Mouse (Mus musculus): ENCODE results near the gene Ddost. TPM values are rescaled to one million over a fixed set of nuclear protein-coding genes. Genes with fewer than 3 reads are reported as not detected.

The Ddost gene
- total and polyA plus RNA-seq, 3 experiments, result 63.3 to 159 (median 93.2) TPM

DNA sequence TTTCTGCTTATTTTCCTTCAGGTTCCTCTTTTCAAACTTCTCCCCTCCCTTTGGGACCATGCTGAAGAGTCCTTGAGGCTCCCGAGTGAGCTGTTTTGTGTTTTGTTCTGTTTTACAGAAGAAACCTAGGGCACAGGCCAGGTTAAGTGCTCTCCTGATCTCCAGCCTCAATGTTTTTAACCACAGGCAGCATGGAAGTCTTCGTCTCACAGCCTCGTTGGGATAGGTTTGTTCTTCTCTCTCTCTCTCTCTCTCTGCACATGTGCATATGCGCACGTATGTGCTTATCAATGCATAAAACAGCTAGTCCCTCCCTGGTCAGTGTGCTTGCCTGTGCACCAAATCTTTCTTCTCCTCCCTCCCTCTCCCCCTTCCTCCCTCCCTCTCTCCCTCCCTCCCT lies 32.3 kb downstream of the Ddost start:
- H3K27me3 ChIP-seq (ENCODE audit: insufficient read depth, low read length), result peaks cover 23% of the 10 kb centered on the region
- TF ChIP-seq POLR2AphosphoS5 (IDR thresholded peaks at IDR 0.05; ENCODE audit: insufficient replicate concordance, low read depth, low read length) (no peak), GATA1 (IDR thresholded peaks at IDR 0.05; ENCODE audit: borderline replicate concordance, low read length) (no peak), CTCF (IDR thresholded peaks at IDR 0.05; ENCODE audit: low read depth, low read length) (no peak), GATA2 (IDR thresholded peaks at IDR 0.05; ENCODE audit: borderline replicate concordance, low read depth, low read length) (no peak), TAL1 (conservative IDR thresholded peaks at IDR 0.05; ENCODE audit: low read depth, low read length) (no peak)
- no peaks in the 10 kb centered on the region for H3K9me3 ChIP-seq (replicated peaks)
- no peaks in the 10 kb centered on the region for H3K4me1 ChIP-seq (ENCODE audit: insufficient read depth, low read depth, low read length)
- ATAC-seq (ENCODE audit: extremely low read depth, insufficient number of reproducible peaks, low FRiP score, poor library complexity, severe bottlenecking), result no peak
- H3K36me3 ChIP-seq (replicated peaks), result no peaks in the 10 kb centered on the region
- no peak for DNase-seq (ENCODE audit: low spot score)
- H3K4me3 ChIP-seq (ENCODE audit: low read depth, low read length), result no peak overlapping the region

DNA sequence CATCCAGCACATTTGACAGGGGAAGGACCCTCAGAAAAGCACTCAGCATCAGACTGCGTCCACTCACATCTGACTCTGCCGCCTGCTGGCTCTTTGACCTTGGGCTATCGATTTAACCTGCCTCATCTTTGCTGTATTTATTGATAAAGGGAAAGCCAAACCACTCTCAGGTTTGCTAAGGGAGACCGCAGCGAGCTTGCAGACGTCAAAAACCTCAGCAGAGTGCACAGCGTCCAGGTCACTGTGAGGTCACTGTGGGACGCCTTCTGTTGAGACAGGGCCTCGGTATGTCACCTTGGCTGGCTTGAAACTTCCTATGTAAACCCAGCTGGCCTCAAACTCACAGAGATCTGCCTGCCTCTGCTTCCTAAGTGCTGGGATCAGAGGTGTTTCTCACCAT lies 32.8 kb downstream of the Ddost start:
- Histone ChIP-seq H3K36me3 (replicated peaks) (no peaks in the 10 kb centered on the region), H3K27me3 (ENCODE audit: insufficient read depth, low read length) (peaks cover 21% of the 10 kb centered on the region), H3K9me3 (replicated peaks) (no peaks in the 10 kb centered on the region), H3K4me3 (ENCODE audit: low read depth, low read length) (no peak overlapping the region), H3K4me1 (ENCODE audit: insufficient read depth, low read depth, low read length) (no peaks in the 10 kb centered on the region)
- no peak for TF ChIP-seq GATA2 (IDR thresholded peaks at IDR 0.05; ENCODE audit: borderline replicate concordance, low read depth, low read length)
- TF ChIP-seq GATA1 (IDR thresholded peaks at IDR 0.05; ENCODE audit: borderline replicate concordance, low read length), result no peak
- no peak for TF ChIP-seq CTCF (IDR thresholded peaks at IDR 0.05; ENCODE audit: low read depth, low read length)
- no peak for TF ChIP-seq POLR2AphosphoS5 (IDR thresholded peaks at IDR 0.05; ENCODE audit: insufficient replicate concordance, low read depth, low read length)
- no peak for ATAC-seq (ENCODE audit: extremely low read depth, insufficient number of reproducible peaks, low FRiP score, poor library complexity, severe bottlenecking)
- no peak for DNase-seq (ENCODE audit: low spot score)

DNA sequence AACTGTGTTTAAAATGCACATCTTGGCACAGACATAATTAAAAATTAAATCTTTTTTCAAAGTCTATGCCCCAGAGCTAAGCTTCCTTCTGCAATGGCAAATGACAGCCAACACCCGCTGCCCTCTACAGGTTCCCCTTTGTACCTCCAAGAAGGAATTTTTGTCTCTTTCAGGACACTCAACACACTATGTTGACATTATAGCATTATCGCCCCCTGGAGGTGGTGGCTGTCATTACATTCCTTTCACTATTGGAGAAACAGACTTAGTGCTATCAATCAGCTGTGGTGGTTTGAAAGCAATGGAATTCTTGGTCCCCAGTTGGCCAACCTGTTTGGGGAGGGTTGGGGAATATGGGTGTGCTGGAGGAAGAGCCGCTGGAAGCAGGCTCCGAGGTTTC lies 35.4 kb downstream of the Ddost start:
- Histone ChIP-seq H3K27me3 (ENCODE audit: insufficient read depth, low read length) (peaks cover 16% of the 10 kb centered on the region), H3K4me1 (ENCODE audit: insufficient read depth, low read depth, low read length) (no peaks in the 10 kb centered on the region), H3K9me3 (replicated peaks) (no peaks in the 10 kb centered on the region), H3K4me3 (ENCODE audit: low read depth, low read length) (no peak overlapping the region), H3K36me3 (replicated peaks) (no peaks in the 10 kb centered on the region)
- ATAC-seq (ENCODE audit: extremely low read depth, insufficient number of reproducible peaks, low FRiP score, poor library complexity, severe bottlenecking) (no peak), DNase-seq (ENCODE audit: low spot score) (no peak)
- TF ChIP-seq CTCF (IDR thresholded peaks at IDR 0.05; ENCODE audit: low read depth, low read length), result 0 out of 2 replicates have a peak, but pooled peaks have one; percentile 33
- TF ChIP-seq GATA2 (IDR thresholded peaks at IDR 0.05; ENCODE audit: borderline replicate concordance, low read depth, low read length), result no peak

DNA sequence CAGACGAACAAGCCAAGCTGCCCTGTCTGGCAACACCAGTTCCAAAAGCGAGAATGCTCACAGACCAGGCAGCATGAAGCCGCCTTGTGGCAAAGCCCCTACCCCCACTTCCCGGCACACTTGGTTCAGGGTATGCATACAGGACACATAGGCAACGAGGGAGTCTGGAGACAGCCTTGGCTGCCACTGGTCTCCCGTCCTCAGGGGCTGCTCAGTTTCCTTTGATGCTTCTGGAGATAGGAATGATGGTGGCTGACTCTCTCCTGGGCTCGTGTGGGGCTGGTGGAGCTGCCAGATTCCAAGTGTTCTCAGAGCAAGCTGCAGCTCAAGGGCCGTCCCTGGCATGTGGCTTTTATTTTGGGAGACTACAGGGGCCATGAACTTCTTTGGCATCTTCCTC lies 36.9 kb downstream of the Ddost start:
- no peaks in the 10 kb centered on the region for H3K36me3 ChIP-seq (replicated peaks)
- no peaks in the 10 kb centered on the region for H3K9me3 ChIP-seq (replicated peaks)
- no peaks in the 10 kb centered on the region for H3K4me1 ChIP-seq (ENCODE audit: insufficient read depth, low read depth, low read length)
- H3K27me3 ChIP-seq (ENCODE audit: insufficient read depth, low read length), result peaks cover 16% of the 10 kb centered on the region
- no peak overlapping the region for H3K4me3 ChIP-seq (ENCODE audit: low read depth, low read length)
- no peak for DNase-seq (ENCODE audit: low spot score)
- ATAC-seq (ENCODE audit: extremely low read depth, insufficient number of reproducible peaks, low FRiP score, poor library complexity, severe bottlenecking), result no peak
- TF ChIP-seq POLR2AphosphoS5 (IDR thresholded peaks at IDR 0.05; ENCODE audit: insufficient replicate concordance, low read depth, low read length) (no peak), CTCF (IDR thresholded peaks at IDR 0.05; ENCODE audit: low read depth, low read length) (no peak), TAL1 (conservative IDR thresholded peaks at IDR 0.05; ENCODE audit: low read depth, low read length) (no peak), GATA1 (IDR thresholded peaks at IDR 0.05; ENCODE audit: borderline replicate concordance, low read length) (no peak), GATA2 (IDR thresholded peaks at IDR 0.05; ENCODE audit: borderline replicate concordance, low read depth, low read length) (no peak)

- DNase-seq (ENCODE audit: low spot score) (no peak), ATAC-seq (ENCODE audit: extremely low read depth, insufficient number of reproducible peaks, low FRiP score, poor library complexity, severe bottlenecking) (no peak)
- no peaks in the 10 kb centered on the region for H3K9me3 ChIP-seq (replicated peaks)
- no peaks in the 10 kb centered on the region for H3K36me3 ChIP-seq (replicated peaks)
- H3K27me3 ChIP-seq (ENCODE audit: insufficient read depth, low read length), result peaks cover 16% of the 10 kb centered on the region
- no peaks in the 10 kb centered on the region for H3K4me1 ChIP-seq (ENCODE audit: insufficient read depth, low read depth, low read length)
- no peak overlapping the region for H3K4me3 ChIP-seq (ENCODE audit: low read depth, low read length)
- no peak for TF ChIP-seq GATA2 (IDR thresholded peaks at IDR 0.05; ENCODE audit: borderline replicate concordance, low read depth, low read length)
- no peak for TF ChIP-seq POLR2AphosphoS5 (IDR thresholded peaks at IDR 0.05; ENCODE audit: insufficient replicate concordance, low read depth, low read length)
- TF ChIP-seq CTCF (IDR thresholded peaks at IDR 0.05; ENCODE audit: low read depth, low read length), result no peak
- no peak for TF ChIP-seq TAL1 (conservative IDR thresholded peaks at IDR 0.05; ENCODE audit: low read depth, low read length)
- no peak for TF ChIP-seq GATA1 (IDR thresholded peaks at IDR 0.05; ENCODE audit: borderline replicate concordance, low read length)
Observed at GRCm38 (mm10) chr4:138342048-138342447, 37.5 kb downstream of the Ddost start.

DNA sequence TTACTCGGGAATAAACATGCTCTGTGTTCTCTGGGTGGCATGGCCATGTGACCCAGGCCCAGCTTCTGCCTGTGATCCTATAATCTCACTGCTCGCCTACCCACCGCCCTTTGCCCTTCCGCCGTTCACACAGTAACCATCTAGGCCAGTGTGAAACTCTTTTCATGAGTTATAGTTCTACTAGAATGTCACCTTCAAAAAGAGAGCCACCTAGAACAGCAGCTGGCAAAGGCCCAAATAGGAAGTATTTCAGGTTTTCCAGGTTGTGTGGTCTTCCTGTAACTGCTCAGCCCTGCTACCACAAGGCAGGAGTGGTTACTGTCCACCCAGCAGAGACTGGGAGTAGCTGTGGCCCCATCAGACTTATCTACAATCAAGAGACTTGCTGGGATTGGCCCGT lies 38.2 kb downstream of the Ddost start:
- Histone ChIP-seq H3K9me3 (replicated peaks) (no peaks in the 10 kb centered on the region), H3K4me3 (ENCODE audit: low read depth, low read length) (no peak overlapping the region), H3K4me1 (ENCODE audit: insufficient read depth, low read depth, low read length) (no peaks in the 10 kb centered on the region), H3K27me3 (ENCODE audit: insufficient read depth, low read length) (peaks cover 16% of the 10 kb centered on the region), H3K36me3 (replicated peaks) (no peaks in the 10 kb centered on the region)
- DNase-seq (ENCODE audit: low spot score) (no peak), ATAC-seq (ENCODE audit: extremely low read depth, insufficient number of reproducible peaks, low FRiP score, poor library complexity, severe bottlenecking) (no peak)
- no peak for TF ChIP-seq CTCF (IDR thresholded peaks at IDR 0.05; ENCODE audit: low read depth, low read length)
- no peak for TF ChIP-seq POLR2AphosphoS5 (IDR thresholded peaks at IDR 0.05; ENCODE audit: insufficient replicate concordance, low read depth, low read length)
- no peak for TF ChIP-seq TAL1 (conservative IDR thresholded peaks at IDR 0.05; ENCODE audit: low read depth, low read length)
- TF ChIP-seq GATA1 (IDR thresholded peaks at IDR 0.05; ENCODE audit: borderline replicate concordance, low read length), result no peak
- TF ChIP-seq GATA2 (IDR thresholded peaks at IDR 0.05; ENCODE audit: borderline replicate concordance, low read depth, low read length), result no peak

DNA sequence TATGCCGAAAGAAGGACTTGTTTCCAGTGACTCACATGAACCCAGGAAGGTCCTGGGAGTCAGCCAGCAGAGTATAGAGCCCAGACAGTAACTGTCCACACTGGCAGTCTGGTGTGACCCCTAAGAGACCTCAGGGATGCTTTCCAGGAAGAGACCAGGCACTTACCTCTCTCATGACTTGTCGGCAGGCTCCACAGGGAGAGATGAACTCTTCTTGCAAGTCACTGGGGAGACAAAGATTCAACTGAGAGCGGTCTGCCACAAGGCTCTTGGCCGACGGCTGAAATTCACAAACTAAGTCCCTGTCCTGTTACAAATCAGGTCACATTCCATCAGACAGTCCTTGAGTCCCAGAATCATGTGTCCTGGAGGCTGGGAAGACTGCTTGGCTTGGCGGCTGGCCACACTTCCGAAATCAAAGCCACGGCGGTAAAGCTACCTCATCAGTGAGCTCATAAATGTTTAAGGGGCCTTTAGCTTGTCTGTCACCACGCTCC lies 38.9 kb downstream of the Ddost start:
- ATAC-seq (ENCODE audit: extremely low read depth, insufficient number of reproducible peaks, low FRiP score, poor library complexity, severe bottlenecking) (no peak), DNase-seq (ENCODE audit: low spot score) (no peak)
- H3K9me3 ChIP-seq (replicated peaks), result no peaks in the 10 kb centered on the region
- peaks cover 16% of the 10 kb centered on the region for H3K27me3 ChIP-seq (ENCODE audit: insufficient read depth, low read length)
- H3K36me3 ChIP-seq (replicated peaks), result no peaks in the 10 kb centered on the region
- H3K4me3 ChIP-seq (ENCODE audit: low read depth, low read length), result no peak overlapping the region
- H3K4me1 ChIP-seq (ENCODE audit: insufficient read depth, low read depth, low read length), result no peaks in the 10 kb centered on the region
- TF ChIP-seq TAL1 (conservative IDR thresholded peaks at IDR 0.05; ENCODE audit: low read depth, low read length), result no peak
- TF ChIP-seq GATA1 (IDR thresholded peaks at IDR 0.05; ENCODE audit: borderline replicate concordance, low read length), result no peak
- no peak for TF ChIP-seq CTCF (IDR thresholded peaks at IDR 0.05; ENCODE audit: low read depth, low read length)
- no peak for TF ChIP-seq GATA2 (IDR thresholded peaks at IDR 0.05; ENCODE audit: borderline replicate concordance, low read depth, low read length)
- TF ChIP-seq POLR2AphosphoS5 (IDR thresholded peaks at IDR 0.05; ENCODE audit: insufficient replicate concordance, low read depth, low read length), result no peak
